Mouse (Mus musculus) right cerebral cortex, postnatal 4 days (tissue): ENCODE data around the gene Csf1.

Experiments used
- DNase-seq: peaks from one replicate; pipeline ENCODE4 v3.0.0-alpha.2; 2022

Gene Csf1

DNA sequence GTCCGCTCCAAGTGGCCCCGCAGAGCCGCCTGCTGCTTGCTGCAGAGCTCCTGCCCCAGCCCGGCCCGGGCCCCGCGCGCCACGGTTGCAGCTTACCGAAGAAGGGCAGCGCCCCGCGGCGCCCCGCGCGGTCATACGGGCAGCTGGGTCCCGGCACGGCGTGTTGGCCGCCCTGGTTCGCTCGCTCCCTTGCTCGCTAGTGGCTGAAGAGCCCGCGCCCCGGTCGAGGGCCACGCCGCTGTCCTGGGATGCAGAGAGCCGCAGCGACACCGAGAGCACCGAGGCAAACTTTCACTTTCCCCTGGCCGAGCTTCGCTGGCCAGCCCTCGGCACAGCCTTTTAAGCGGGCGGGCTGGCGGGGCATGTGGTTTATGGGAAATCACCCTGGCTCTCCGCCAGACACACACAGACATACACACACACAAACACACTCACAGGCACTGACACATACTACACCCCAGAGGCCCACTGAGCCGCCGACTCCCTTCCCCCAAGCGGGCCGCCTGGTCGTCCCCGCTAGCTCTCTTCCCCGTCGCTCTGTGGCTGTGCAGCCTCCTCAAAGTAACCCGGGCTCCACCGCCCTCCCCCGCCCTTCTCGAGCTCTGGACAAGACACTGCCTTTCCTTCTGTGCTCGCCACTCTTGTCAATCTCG lies at the start of gene Csf1:
Gene Csf1 (minus strand): TSS at position 541 of the 653 bp plus-strand sequence.
- peak; percentile 71 for DNase-seq

- no peak for DNase-seq
Measured at GRCm38 (mm10) chr3:107808013-107808750, 47.9 kb upstream of the Csf1 start.

DNA sequence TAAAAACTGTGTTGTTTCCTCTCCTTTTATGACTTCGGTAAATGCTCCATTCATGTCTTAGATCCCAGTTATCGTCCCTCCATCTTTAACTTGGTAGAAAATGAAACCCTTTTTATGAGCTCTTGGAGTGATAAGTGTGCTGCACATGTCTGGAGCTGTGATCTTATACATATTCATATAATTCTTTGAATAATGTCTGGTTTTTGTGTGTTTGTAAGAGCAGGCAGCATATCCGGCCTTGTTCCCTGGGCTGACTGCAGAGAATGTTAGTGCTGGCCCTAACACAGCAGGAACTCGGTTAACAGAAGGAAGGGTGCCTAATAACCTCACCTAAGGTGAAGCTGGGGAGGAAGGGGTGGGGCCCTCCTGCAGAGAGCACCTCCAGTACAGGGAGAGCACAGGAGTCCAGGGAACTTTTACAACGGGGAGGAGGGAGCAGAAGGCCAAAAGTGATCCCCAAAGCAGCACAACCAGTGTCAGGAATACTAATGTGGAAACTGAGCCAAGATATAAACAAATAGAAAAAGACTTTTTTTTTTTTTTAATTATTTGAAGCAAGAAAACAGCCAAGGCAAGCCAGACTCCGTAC lies 47.2 kb upstream of the Csf1 start:
- DNase-seq: no peak

DNA sequence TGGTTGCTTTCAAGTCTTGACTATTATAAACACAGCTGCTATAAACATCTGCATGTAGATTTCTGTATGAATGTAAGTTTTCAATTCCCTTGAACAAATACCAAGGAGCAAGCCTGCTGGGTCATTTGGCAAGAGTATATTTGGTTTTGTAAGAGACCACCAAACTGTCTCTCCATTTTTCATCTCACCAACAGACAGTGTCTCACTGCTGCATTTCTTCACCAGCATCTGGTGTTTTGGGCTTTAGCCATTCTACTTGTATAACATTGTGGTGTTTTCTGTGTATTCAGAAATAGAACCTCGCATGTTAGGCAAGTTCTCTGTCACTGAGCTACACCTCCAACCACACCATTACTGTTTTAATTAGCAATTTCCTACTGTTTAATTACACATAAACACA lies 46.6 kb upstream of the Csf1 start:
- DNase-seq: no peak

DNA sequence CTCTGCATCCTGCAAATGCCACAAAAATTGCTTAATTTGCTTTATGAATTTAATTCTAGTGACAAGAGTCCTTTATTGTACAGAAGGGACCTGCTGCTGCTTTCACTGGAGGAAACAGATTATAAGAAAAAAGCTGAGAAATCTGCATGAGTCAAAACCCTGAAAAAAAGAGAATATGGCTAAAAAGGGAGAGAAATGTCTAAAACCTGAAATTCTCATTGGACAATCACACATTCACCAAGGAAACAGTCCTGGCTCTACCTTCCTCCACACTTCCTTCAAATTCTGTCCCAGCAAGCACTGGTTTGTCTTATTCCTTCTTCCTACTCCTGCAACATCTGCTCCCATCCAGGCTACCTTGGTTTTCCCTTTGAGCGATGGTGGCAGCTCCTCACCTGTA lies 44.5 kb upstream of the Csf1 start:
- DNase-seq: no peak

- no peak for DNase-seq
Measured at GRCm38 (mm10) chr3:107802185-107802946, 42.1 kb upstream of the Csf1 start.

DNA sequence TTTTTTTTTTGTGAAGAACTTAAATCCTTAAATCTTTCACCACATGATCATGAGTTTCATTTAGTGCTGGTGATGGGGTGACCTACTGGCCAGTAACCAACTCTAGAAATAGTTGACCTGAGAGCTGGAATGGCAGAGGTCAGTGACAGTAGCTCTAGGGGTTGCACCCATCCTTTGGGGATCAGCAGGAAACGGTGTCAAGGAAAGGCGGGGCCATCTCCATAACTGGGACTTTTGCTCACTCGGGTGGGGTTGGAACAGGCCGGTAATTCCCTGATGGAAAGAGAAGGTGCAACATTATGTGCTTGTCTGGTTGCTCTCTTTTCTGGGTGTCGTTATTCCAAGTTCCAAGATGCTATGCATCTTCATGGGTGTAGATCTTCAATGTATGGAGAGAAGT lies 38.7 kb upstream of the Csf1 start:
- no peak for DNase-seq

DNA sequence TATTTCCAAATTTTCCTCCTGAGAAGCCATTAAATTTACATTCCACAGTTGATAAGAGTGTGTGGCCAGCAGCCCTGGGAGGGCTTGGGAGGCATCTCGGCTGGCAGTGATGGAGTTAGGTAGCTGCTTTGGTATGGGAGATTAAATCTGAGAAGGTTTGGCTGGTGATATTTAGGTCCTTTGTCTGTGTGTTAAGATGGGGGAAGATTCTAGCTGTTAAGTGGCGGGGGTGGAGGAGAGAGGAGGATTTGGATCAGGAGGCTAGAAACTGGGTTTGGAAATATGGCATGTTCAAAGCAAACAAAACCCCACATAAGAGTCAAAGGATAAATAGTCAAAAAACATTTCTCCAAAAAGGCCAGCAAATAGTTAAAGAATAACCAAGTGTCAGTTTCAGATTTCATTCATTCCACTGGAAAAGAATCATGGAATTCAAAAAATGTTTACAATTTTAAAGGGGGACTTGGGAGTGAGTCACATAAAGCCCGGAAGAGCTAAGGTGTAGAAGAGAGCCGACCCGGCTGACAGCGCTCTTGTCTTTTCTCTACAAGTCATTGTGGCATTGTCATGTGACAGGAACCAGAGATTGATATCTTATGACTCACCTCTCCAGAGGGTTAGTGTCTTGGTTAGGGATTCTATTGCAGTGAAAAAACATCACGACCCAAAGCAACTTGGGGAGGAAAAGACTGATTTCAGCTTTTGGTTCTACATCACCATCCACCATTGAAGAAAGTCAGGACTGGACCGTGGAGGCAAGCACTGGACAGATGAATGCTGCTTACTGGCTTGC lies 36.1 kb upstream of the Csf1 start:
- DNase-seq: no peak

GRCm38 (mm10) chr3:107794890-107795289 lies 34.6 kb upstream of the Csf1 start:
- DNase-seq: no peak

DNA sequence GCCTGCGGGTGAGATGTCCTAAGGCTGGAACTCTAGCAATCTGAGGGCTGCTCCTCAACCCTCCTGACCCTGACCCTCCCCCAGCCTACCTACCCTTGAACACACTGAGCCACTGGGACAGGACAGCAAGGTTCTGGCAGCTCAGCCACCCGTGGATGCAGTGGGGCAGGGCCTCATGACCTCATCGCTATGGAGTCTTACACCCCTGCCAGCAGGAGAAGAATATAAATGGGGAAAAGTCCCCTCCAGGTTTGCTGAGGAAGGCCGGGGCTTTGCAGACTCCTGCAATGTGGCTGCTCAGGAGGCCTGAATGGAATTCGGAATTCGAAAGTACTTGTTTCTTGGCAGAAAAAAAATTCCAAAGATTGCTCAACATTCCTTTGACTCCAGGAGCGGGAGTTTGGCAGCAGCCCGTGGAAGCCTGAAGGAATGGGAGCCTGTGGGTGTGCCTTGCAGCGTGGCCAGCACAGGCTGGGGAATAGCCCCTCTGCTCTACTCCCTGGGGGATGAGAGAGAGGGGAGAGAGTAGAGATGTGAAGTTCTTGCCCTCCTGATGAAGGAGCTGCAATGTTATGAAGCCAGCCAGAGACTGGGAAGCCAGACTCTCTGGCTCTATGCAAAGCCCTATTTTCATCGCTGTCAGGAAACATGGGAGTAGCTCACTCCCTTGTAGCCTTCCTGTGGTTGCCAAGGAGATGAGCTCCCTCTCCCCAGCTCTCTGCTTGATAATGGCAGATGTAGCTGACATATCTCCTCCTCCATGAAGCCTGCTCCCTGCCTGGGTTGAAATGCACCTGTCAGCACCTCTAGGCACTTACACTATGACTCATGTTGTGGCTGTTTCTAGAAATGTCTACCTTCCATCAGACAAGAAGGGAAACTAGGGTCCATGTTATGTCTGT lies 33.3 kb upstream of the Csf1 start:
- DNase-seq: peak; percentile 55

GRCm38 (mm10) chr3:107792736-107793135 lies 32.5 kb upstream of the Csf1 start:
- DNase-seq: no peak

- DNase-seq: no peak
Measured at GRCm38 (mm10) chr3:107790766-107791303, 30.6 kb upstream of the Csf1 start.

DNA sequence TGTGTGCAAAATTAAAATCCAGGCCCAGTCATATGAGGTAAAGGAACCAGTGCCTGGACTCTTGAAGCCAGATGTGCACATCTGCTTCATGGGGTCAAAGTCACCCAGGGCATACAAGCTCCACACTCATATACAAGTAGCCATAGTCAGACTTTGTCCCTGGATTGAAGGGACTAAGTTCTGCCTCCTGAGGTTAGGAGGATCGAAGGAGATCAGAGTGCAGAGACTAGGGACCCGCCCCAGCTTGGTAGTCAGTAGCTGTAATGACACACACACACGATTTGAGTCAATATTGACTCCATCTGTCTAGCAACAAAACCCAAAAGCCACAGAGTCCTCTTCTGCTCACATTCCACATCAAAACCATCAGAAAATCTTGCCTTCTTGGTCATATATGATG lies 30.0 kb upstream of the Csf1 start:
- DNase-seq: no peak

- no peak for DNase-seq
Measured at GRCm38 (mm10) chr3:107788885-107789284, 28.6 kb upstream of the Csf1 start.

DNA sequence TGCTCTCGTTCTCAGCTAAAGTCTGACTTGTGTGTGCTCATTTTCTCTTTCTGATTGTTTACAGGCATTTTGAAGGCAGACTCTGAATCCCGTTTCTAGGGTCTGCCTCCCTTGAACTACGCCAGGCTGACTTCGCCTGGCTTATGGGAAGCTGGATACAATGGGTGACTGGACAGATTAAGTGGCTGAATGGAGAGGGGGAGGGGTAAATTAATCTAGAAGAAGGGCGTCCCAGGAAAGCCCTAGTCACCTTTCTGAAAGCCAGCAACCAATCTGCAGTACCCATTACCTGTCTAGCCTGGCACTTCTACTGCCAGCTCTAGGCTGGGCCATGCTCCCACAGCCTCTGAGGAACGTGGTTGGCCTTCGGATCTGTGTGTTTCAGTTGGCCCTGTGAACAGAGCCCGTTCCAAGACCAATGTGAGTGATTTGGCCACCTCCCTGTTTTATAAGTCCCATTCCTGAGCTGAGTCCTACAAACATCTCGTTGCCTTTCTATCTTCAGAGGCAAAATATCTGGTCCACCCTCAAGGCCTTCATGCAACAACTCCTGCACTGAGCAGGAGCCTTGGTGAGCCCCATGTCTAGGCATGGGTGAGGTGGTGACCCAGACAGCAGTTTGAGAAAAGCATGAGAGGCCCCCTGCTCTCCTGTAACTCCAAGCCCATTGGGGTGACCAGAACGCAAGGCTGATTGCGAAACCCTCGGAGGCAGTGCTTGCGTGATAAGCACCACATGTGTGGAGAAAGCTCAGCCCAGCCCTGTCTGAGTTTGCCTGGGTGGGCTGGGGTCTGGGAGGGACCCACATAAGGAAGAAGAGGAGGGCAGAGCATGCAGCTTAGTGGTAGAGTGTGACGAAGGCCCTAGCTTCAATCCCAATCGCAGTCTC lies 27.6 kb upstream of the Csf1 start:
- no peak for DNase-seq

DNA sequence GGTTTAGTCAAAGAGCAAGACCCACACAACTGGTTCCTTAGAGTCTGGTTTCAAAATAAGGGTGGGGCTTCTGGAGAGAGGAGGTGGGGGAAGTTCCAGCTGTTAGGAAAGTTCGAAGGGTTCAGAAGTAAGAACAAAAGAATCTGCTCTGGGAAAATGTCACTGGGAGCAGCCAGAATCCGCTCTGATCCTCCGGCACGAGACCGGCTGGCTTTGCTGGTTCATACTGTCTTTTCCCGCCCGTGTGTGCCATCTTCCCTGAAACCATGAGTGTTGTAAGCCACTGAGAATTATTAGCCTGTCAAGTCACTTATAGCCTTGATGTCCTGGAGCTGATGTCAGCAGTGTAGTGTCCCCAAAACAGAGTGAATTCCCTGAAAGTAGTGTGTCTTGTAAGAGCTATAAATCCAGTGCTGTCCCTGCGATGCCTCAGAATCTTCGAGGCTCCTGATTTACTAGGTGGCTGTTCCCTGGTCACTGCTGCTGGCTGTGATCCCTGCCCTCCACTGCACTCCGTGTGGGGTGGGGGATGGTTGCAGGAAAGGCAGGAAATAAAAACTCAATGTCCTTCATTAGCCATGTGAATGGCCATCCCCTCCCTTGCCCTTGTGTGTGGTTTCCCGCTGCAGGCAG lies 26.8 kb upstream of the Csf1 start:
- DNase-seq: no peak

DNA sequence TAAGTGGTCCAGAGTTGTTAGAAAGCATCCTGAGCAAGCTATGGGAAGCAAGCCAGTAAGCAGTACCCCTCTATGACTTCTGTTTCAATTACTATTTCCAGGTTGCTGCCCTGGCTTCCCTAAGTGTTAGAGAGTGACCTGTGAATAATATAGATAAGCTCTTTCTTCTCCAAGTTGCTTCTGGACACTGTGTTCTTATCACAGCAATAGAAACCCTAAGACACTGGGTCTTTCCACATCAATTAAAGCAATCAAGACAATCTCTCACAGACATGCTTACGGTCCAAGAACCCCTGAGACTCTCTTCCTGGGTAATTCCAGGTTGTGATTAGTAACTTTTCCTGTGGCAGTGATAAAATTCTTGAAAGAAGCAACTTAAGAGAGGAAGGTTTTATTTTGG lies 26.1 kb upstream of the Csf1 start:
- no peak for DNase-seq

DNA sequence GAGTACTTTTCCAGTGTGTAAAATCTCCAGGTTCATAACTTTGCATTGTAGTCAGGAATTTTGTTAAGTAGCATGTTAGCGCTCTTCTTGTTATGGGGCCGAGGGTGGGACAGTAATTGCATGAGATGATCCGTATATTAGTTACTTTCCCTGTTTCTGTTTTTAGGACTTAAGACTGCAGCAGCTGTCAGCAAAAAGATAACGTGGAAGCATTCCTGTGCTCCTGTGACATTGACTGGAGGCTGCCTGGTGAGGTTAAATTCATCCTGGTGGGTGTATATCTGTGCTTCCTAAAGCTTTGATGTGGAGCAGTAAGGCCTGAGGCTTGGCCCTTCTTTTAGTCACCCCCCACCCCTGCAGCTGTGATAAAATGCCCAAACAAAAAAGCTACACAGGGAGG lies 25.3 kb upstream of the Csf1 start:
- DNase-seq: no peak

DNA sequence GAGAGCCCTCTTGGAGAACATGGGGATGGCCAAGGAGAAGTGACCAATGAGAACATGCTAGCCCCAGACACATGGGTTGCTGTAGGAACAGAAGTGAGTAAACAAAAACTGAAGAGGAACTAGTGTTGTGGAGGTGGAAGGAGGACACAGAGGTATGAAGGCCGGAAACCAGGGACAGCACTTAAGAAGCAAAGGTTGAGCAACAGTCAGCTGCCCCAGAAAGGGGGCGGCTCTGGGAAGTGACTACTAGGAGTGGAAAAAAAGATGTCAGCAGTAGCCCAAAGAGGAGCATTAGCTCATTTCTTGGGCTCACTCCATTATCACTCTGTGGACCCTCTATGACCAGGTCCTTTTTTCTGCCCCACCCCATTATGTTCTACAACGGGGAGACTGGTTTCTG lies 23.0 kb upstream of the Csf1 start:
- no peak for DNase-seq

- no peak for DNase-seq
Measured at GRCm38 (mm10) chr3:107781304-107781703, 21.0 kb upstream of the Csf1 start.
